Mouse (Mus musculus): ENCODE data around the gene Limch1.

DNA sequence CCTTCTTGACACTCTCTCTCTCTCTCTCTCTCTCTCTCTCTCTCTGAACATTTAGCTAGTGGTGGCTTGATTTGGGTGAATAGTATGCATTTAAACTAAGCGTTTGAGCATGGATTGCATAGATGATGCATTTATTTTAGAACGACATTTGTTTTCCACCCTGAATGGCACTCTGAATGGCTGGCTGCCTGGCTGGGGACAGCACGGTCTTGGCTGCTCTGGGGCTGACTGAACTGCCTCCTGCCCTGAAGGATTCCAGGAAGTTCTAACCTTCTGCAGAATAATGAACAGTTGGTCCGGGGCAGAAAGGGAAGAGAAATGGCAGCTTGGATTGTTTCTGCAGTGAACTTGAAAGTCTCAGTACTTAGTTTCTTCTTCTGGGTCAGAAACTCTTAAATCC is 266.4 kb downstream of the Limch1 start:
- TF ChIP-seq MAFK (IDR thresholded peaks at IDR 0.05; ENCODE audit: insufficient read depth, low read depth, low read length) (no peak), ZNF384 (IDR thresholded peaks at IDR 0.05; ENCODE audit: low read depth, low read length) (no peak), HCFC1 (IDR thresholded peaks at IDR 0.05; ENCODE audit: borderline replicate concordance, insufficient read depth, low read length) (no peak), ZC3H11A (IDR thresholded peaks at IDR 0.05; ENCODE audit: borderline replicate concordance, low read depth, low read length) (no peak)
